Mouse (Mus musculus): ENCODE measurements at regions not wholly inside any gene's neighbourhood (a gene's known extent, or its start where the extent isn't known, plus 50 kb on each side); places are given as distances from the start of the nearest gene placed in this dataset.

GRCm38 (mm10) chr3:149311576-149311975 is 321.2 kb upstream of the Adgrl2 start:
- H3K4me1 ChIP-seq = peaks cover 21% of the 10 kb centered on the region
- DNase-seq (ENCODE audit: low spot score) = no peak
- H3K4me3 ChIP-seq = no peak overlapping the region
- no peaks in the 10 kb centered on the region for H3K36me3 ChIP-seq (replicated peaks)
- H3K9me3 ChIP-seq = peaks cover 4% of the 10 kb centered on the region; the same call in 1 of the 2 replicates
- no peaks in the 10 kb centered on the region for H3K27me3 ChIP-seq (replicated peaks; ENCODE audit: low read depth, poor library complexity, severe bottlenecking)
- 89% methylated on average over 8 of the region's 8 CpGs for WGBS
- H3K27ac ChIP-seq (replicated peaks) = no peak overlapping the region

DNA sequence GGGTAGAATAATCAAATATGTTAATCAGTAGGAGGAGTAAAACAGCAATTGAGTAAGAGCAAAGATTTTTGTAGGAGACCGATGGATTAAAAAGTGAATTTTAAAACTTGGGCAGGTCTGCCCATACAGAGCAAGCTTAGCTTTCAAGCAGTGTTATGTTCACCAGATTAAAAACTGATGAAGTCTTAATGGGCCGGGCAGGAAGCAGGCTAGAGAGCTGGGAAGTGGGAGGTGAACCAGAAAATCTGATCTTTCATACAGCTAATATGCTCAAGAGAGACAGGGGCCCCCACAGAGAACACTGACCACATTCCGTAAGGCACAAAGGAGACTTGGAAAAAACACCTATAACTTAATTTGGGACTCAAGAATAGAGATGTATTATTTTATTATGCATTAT is 316.4 kb upstream of the Adgrl2 start:
- Histone ChIP-seq H3K27ac (replicated peaks) (no peak overlapping the region), H3K9me3 (peaks cover 3% of the 10 kb centered on the region; the same call in 1 of the 2 replicates), H3K4me1 (peaks cover 27% of the 10 kb centered on the region), H3K27me3 (replicated peaks; ENCODE audit: low read depth, poor library complexity, severe bottlenecking) (0 out of 2 replicates have a peak, but pooled peaks cover 3% of the 10 kb centered on the region), H3K4me3 (no peak overlapping the region), H3K36me3 (replicated peaks) (no peaks in the 10 kb centered on the region)
- WGBS = 57% methylated on average over 3 of the region's 3 CpGs
- DNase-seq (ENCODE audit: low spot score) = no peak

GRCm38 (mm10) chr3:149306291-149306690 is 315.9 kb upstream of the Adgrl2 start:
- Histone ChIP-seq H3K27ac (replicated peaks) (no peak overlapping the region), H3K4me3 (no peak overlapping the region)

DNA sequence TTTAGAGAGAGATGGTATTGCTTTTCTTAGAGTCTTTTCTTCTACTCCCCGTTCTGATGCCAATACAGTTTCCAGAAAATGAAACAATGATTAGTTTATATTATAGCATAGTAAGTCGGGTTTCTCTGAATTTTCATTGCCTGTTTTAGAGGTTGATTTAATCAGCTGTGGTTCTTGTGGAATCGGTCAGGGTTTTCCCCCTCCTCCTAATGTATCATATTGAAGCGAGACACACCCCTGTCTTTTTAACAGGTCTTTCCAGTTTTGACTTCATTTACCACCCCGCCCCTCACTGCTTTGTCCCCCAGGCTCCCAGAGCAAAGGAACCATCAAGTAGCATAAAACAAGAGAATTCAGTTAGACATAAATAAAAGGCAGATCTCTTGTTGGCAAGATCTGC is 315.1 kb upstream of the Adgrl2 start:
- DNase-seq (ENCODE audit: low spot score) = no peak
- Histone ChIP-seq H3K9me3 (no peaks in the 10 kb centered on the region), H3K4me1 (peaks cover 27% of the 10 kb centered on the region), H3K36me3 (replicated peaks) (no peaks in the 10 kb centered on the region), H3K4me3 (no peak overlapping the region), H3K27ac (replicated peaks) (no peak overlapping the region), H3K27me3 (replicated peaks; ENCODE audit: low read depth, poor library complexity, severe bottlenecking) (0 out of 2 replicates have a peak, but pooled peaks cover 3% of the 10 kb centered on the region)
- WGBS = 78% methylated on average over 5 of the region's 5 CpGs

More at GRCm38 (mm10) chr3:149306291-149306690, 315.9 kb upstream of the Adgrl2 start:
- Histone ChIP-seq H3K27me3 (replicated peaks; ENCODE audit: low read depth, poor library complexity, severe bottlenecking) (0 out of 2 replicates have a peak, but pooled peaks cover 3% of the 10 kb centered on the region), H3K36me3 (replicated peaks) (no peaks in the 10 kb centered on the region), H3K9me3 (no peaks in the 10 kb centered on the region), H3K4me1 (peaks cover 27% of the 10 kb centered on the region)
- no peak for DNase-seq (ENCODE audit: low spot score)
- WGBS = 43% methylated on average over 5 of the region's 5 CpGs

- Histone ChIP-seq H3K9me3 (no peaks in the 10 kb centered on the region), H3K27ac (replicated peaks) (no peak overlapping the region), H3K4me3 (no peak overlapping the region), H3K36me3 (replicated peaks) (no peaks in the 10 kb centered on the region), H3K4me1 (peaks cover 27% of the 10 kb centered on the region), H3K27me3 (replicated peaks; ENCODE audit: low read depth, poor library complexity, severe bottlenecking) (0 out of 2 replicates have a peak, but pooled peaks cover 3% of the 10 kb centered on the region)
- 75% methylated on average over 6 of the region's 6 CpGs for WGBS
- DNase-seq (ENCODE audit: low spot score) = no peak
Observed at GRCm38 (mm10) chr3:149305011-149305413, 314.7 kb upstream of the Adgrl2 start.

DNA sequence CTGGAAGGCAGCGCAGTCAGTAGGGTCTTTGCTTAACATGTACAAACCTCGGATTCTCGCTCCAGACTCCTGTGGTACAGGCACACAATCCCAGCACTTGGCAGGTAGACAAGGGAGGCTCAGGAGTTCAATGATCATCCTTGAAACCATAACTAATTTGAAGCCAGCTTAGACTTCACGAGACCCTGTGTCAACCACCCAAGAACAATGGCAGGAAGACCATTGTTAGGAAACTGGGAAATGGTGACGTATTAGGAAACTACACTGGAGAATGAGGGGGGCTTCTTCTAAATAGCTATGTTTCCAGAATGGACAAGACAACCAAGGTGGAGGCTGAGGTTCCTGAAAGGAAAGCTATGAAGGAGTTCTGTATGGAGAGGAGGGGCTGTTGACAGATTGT is 313.1 kb upstream of the Adgrl2 start:
- H3K4me1 ChIP-seq = peaks cover 27% of the 10 kb centered on the region
- no peaks in the 10 kb centered on the region for H3K36me3 ChIP-seq (replicated peaks)
- no peak overlapping the region for H3K4me3 ChIP-seq
- 92% methylated on average over 5 of the region's 5 CpGs for WGBS
- 0 out of 2 replicates have a peak, but pooled peaks cover 3% of the 10 kb centered on the region for H3K27me3 ChIP-seq (replicated peaks; ENCODE audit: low read depth, poor library complexity, severe bottlenecking)
- DNase-seq (ENCODE audit: low spot score) = no peak
- H3K27ac ChIP-seq (replicated peaks) = no peak overlapping the region
- no peaks in the 10 kb centered on the region for H3K9me3 ChIP-seq

- no peaks in the 10 kb centered on the region for H3K36me3 ChIP-seq (replicated peaks)
- peaks cover 30% of the 10 kb centered on the region for H3K4me1 ChIP-seq
- no peak for DNase-seq (ENCODE audit: low spot score)
- H3K27me3 ChIP-seq (replicated peaks; ENCODE audit: low read depth, poor library complexity, severe bottlenecking) = peaks cover 7% of the 10 kb centered on the region; the same call in 1 of the 2 replicates
- WGBS = 87% methylated on average over 4 of the region's 4 CpGs
- no peak overlapping the region for H3K4me3 ChIP-seq
- H3K9me3 ChIP-seq = no peaks in the 10 kb centered on the region
- no peak overlapping the region for H3K27ac ChIP-seq (replicated peaks)
Observed at GRCm38 (mm10) chr3:149300002-149300401, 309.6 kb upstream of the Adgrl2 start.

- no peak for DNase-seq (ENCODE audit: low spot score)
- Histone ChIP-seq H3K4me1 (peaks cover 33% of the 10 kb centered on the region), H3K4me3 (no peak overlapping the region), H3K9me3 (no peaks in the 10 kb centered on the region), H3K27ac (replicated peaks) (peak overlapping the region; percentile 65; the same call in 1 of the 2 replicates), H3K36me3 (replicated peaks) (no peaks in the 10 kb centered on the region), H3K27me3 (replicated peaks; ENCODE audit: low read depth, poor library complexity, severe bottlenecking) (peaks cover 7% of the 10 kb centered on the region; the same call in 1 of the 2 replicates)
- 36% methylated on average over 10 of the region's 10 CpGs for WGBS
Observed at GRCm38 (mm10) chr3:149296419-149296962, 306.1 kb upstream of the Adgrl2 start.

GRCm38 (mm10) chr3:149295942-149296341 is 305.6 kb upstream of the Adgrl2 start:
- Histone ChIP-seq H3K9me3 (no peaks in the 10 kb centered on the region), H3K36me3 (replicated peaks) (no peaks in the 10 kb centered on the region), H3K4me1 (peaks cover 33% of the 10 kb centered on the region), H3K27me3 (replicated peaks; ENCODE audit: low read depth, poor library complexity, severe bottlenecking) (peaks cover 7% of the 10 kb centered on the region; the same call in 1 of the 2 replicates), H3K27ac (replicated peaks) (peak overlapping the region; percentile 65), H3K4me3 (no peak overlapping the region)
- 19% methylated on average over 6 of the region's 7 CpGs for WGBS
- DNase-seq (ENCODE audit: low spot score) = peak; percentile 49

- no peak overlapping the region for H3K4me3 ChIP-seq
- peaks cover 33% of the 10 kb centered on the region for H3K4me1 ChIP-seq
- no peak for DNase-seq (ENCODE audit: low spot score)
- WGBS = 60% methylated on average over 10 of the region's 10 CpGs
- no peaks in the 10 kb centered on the region for H3K9me3 ChIP-seq
- H3K36me3 ChIP-seq (replicated peaks) = no peaks in the 10 kb centered on the region
- H3K27ac ChIP-seq (replicated peaks) = no peak overlapping the region
- H3K27me3 ChIP-seq (replicated peaks; ENCODE audit: low read depth, poor library complexity, severe bottlenecking) = peaks cover 12% of the 10 kb centered on the region
Observed at GRCm38 (mm10) chr3:149295257-149295831, 305.0 kb upstream of the Adgrl2 start.

DNA sequence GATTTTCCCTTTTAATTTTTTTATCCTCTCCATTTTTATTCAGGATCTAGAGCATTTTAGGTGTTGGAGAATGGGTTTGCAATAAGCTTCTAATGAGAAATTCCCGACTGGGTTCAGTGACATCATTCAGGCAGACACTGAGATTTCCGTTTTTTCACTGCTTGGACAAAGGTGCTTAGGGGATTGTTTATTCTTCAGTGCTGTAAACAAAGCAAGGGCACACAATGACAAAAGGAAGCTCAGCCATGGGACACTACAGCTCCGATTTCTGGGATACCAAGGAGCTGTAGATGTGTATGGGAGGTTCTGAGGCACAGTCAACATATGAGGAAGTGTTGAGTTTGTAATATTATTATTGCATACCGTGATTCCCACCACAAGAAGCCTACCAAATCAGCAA is 304.1 kb upstream of the Adgrl2 start:
- Histone ChIP-seq H3K4me1 (peaks cover 36% of the 10 kb centered on the region), H3K27ac (replicated peaks) (no peak overlapping the region), H3K27me3 (replicated peaks; ENCODE audit: low read depth, poor library complexity, severe bottlenecking) (peaks cover 12% of the 10 kb centered on the region), H3K36me3 (replicated peaks) (no peaks in the 10 kb centered on the region), H3K4me3 (no peak overlapping the region), H3K9me3 (no peaks in the 10 kb centered on the region)
- no peak for DNase-seq (ENCODE audit: low spot score)
- WGBS = 71% methylated on average over 4 of the region's 4 CpGs

GRCm38 (mm10) chr3:149292459-149292858 is 302.1 kb upstream of the Adgrl2 start:
- 56% methylated on average over 3 of the region's 3 CpGs for WGBS
- peaks cover 36% of the 10 kb centered on the region for H3K4me1 ChIP-seq
- DNase-seq (ENCODE audit: low spot score) = no peak

GRCm38 (mm10) chr3:149291473-149291872 is 301.1 kb upstream of the Adgrl2 start:
- H3K27ac ChIP-seq (replicated peaks) = no peak overlapping the region
- no peak for DNase-seq (ENCODE audit: low spot score)

More at GRCm38 (mm10) chr3:149292459-149292858, 302.1 kb upstream of the Adgrl2 start:
- Histone ChIP-seq H3K27ac (replicated peaks) (no peak overlapping the region), H3K9me3 (no peaks in the 10 kb centered on the region), H3K4me3 (no peak overlapping the region), H3K36me3 (replicated peaks) (no peaks in the 10 kb centered on the region), H3K27me3 (replicated peaks; ENCODE audit: low read depth, poor library complexity, severe bottlenecking) (peaks cover 14% of the 10 kb centered on the region)

More at GRCm38 (mm10) chr3:149291473-149291872, 301.1 kb upstream of the Adgrl2 start:
- H3K36me3 ChIP-seq (replicated peaks) = no peaks in the 10 kb centered on the region
- WGBS = 59% methylated on average over 7 of the region's 7 CpGs
- peaks cover 29% of the 10 kb centered on the region for H3K4me1 ChIP-seq
- peaks cover 10% of the 10 kb centered on the region for H3K27me3 ChIP-seq (replicated peaks; ENCODE audit: low read depth, poor library complexity, severe bottlenecking)
- H3K4me3 ChIP-seq = no peak overlapping the region
- H3K9me3 ChIP-seq = no peaks in the 10 kb centered on the region
